Mouse (Mus musculus): ENCODE measurements around the gene Rpgrip1l. TPM values are rescaled to one million over a fixed set of nuclear protein-coding genes. Genes with fewer than 3 reads are reported as not detected.

The Rpgrip1l gene
- polyA plus RNA-seq, 1 experiment from 2014 or later = 14.2 TPM

GRCm38 (mm10) chr8:91283815-91284214 lies 29.2 kb downstream of the Rpgrip1l start:
- Histone ChIP-seq H3K9ac (no peak overlapping the region), H3K4me3 (replicated peaks; ENCODE audit: low read length) (no peak overlapping the region), H3K27ac (no peak overlapping the region), H3K4me2 (replicated peaks) (no peak overlapping the region), H3K9me3 (ENCODE audit: control insufficient read depth, low read length) (no peaks in the 10 kb centered on the region), H3K27me3 (ENCODE audit: control insufficient read depth, insufficient read depth, low read length) (no peaks in the 10 kb centered on the region), H3K4me1 (replicated peaks; ENCODE audit: control insufficient read depth, insufficient read depth, low read length) (no peaks in the 10 kb centered on the region), H3K36me3 (replicated peaks; ENCODE audit: control insufficient read depth, insufficient read depth) (peaks cover 7% of the 10 kb centered on the region)
- DNase-seq (ENCODE audit: low spot score) (no peak), ATAC-seq (ENCODE audit: low FRiP score) (no peak)
- 93% methylated on average over 1 of the region's 1 CpGs for WGBS

- no peaks in the 10 kb centered on the region for H3K9me3 ChIP-seq (ENCODE audit: control insufficient read depth, low read length)
- no peak overlapping the region for H3K4me2 ChIP-seq (replicated peaks)
- 78% methylated on average over 5 of the region's 5 CpGs for WGBS
- H3K27me3 ChIP-seq (ENCODE audit: control insufficient read depth, insufficient read depth, low read length) = no peaks in the 10 kb centered on the region
- H3K4me1 ChIP-seq (replicated peaks; ENCODE audit: control insufficient read depth, insufficient read depth, low read length) = no peaks in the 10 kb centered on the region
- H3K27ac ChIP-seq = no peak overlapping the region
- peaks cover 7% of the 10 kb centered on the region for H3K36me3 ChIP-seq (replicated peaks; ENCODE audit: control insufficient read depth, insufficient read depth)
- H3K4me3 ChIP-seq (replicated peaks; ENCODE audit: low read length) = no peak overlapping the region
- DNase-seq (ENCODE audit: low spot score) (no peak), ATAC-seq (ENCODE audit: low FRiP score) (no peak)
- no peak overlapping the region for H3K9ac ChIP-seq
Observed at GRCm38 (mm10) chr8:91282655-91283054, 30.4 kb downstream of the Rpgrip1l start.

- Histone ChIP-seq H3K9me3 (ENCODE audit: control insufficient read depth, low read length) (0 out of 2 replicates have a peak, but pooled peaks cover under 1% of the 10 kb centered on the region), H3K4me1 (replicated peaks; ENCODE audit: control insufficient read depth, insufficient read depth, low read length) (no peaks in the 10 kb centered on the region), H3K9ac (no peak overlapping the region), H3K27ac (no peak overlapping the region), H3K36me3 (replicated peaks; ENCODE audit: control insufficient read depth, insufficient read depth) (no peaks in the 10 kb centered on the region; the same call in 1 of the 2 replicates), H3K27me3 (ENCODE audit: control insufficient read depth, insufficient read depth, low read length) (no peaks in the 10 kb centered on the region), H3K4me3 (replicated peaks; ENCODE audit: low read length) (no peak overlapping the region), H3K4me2 (replicated peaks) (no peak overlapping the region)
- whole genome bisulfite sequencing = 95% methylated on average over 8 of the region's 8 CpGs
- DNase-seq (ENCODE audit: low spot score) (no peak), ATAC-seq (ENCODE audit: low FRiP score) (no peak)
Observed at GRCm38 (mm10) chr8:91281545-91281944, 31.5 kb downstream of the Rpgrip1l start.

GRCm38 (mm10) chr8:91280467-91281212 lies 32.4 kb downstream of the Rpgrip1l start:
- H3K27me3 ChIP-seq (ENCODE audit: control insufficient read depth, insufficient read depth, low read length) = no peaks in the 10 kb centered on the region
- no peak overlapping the region for H3K9ac ChIP-seq
- DNase-seq (ENCODE audit: low spot score) (no peak), ATAC-seq (ENCODE audit: low FRiP score) (no peak)
- 0 out of 2 replicates have a peak, but pooled peaks cover 5% of the 10 kb centered on the region for H3K9me3 ChIP-seq (ENCODE audit: control insufficient read depth, low read length)
- whole genome bisulfite sequencing = 89% methylated on average over 11 of the region's 11 CpGs
- no peaks in the 10 kb centered on the region; the same call in 1 of the 2 replicates for H3K36me3 ChIP-seq (replicated peaks; ENCODE audit: control insufficient read depth, insufficient read depth)
- H3K4me3 ChIP-seq (replicated peaks; ENCODE audit: low read length) = no peak overlapping the region
- H3K4me1 ChIP-seq (replicated peaks; ENCODE audit: control insufficient read depth, insufficient read depth, low read length) = no peaks in the 10 kb centered on the region
- H3K27ac ChIP-seq = no peak overlapping the region
- no peak overlapping the region for H3K4me2 ChIP-seq (replicated peaks)

GRCm38 (mm10) chr8:91278060-91278459 lies 35.0 kb downstream of the Rpgrip1l start:
- WGBS = 77% methylated on average over 5 of the region's 5 CpGs
- H3K27ac ChIP-seq = no peak overlapping the region
- no peak overlapping the region for H3K4me3 ChIP-seq (replicated peaks; ENCODE audit: low read length)
- H3K9me3 ChIP-seq (ENCODE audit: control insufficient read depth, low read length) = 0 out of 2 replicates have a peak, but pooled peaks cover 5% of the 10 kb centered on the region
- no peak overlapping the region for H3K9ac ChIP-seq
- peaks cover 4% of the 10 kb centered on the region; the same call in 1 of the 2 replicates for H3K36me3 ChIP-seq (replicated peaks; ENCODE audit: control insufficient read depth, insufficient read depth)
- H3K27me3 ChIP-seq (ENCODE audit: control insufficient read depth, insufficient read depth, low read length) = no peaks in the 10 kb centered on the region
- H3K4me1 ChIP-seq (replicated peaks; ENCODE audit: control insufficient read depth, insufficient read depth, low read length) = no peaks in the 10 kb centered on the region
- ATAC-seq (ENCODE audit: low FRiP score) = no peak
- H3K4me2 ChIP-seq (replicated peaks) = no peak overlapping the region
- no peak for DNase-seq (ENCODE audit: low spot score)

- Histone ChIP-seq H3K36me3 (replicated peaks; ENCODE audit: control insufficient read depth, insufficient read depth) (peaks cover 4% of the 10 kb centered on the region; the same call in 1 of the 2 replicates), H3K9me3 (ENCODE audit: control insufficient read depth, low read length) (0 out of 2 replicates have a peak, but pooled peaks cover 5% of the 10 kb centered on the region), H3K9ac (no peak overlapping the region), H3K4me1 (replicated peaks; ENCODE audit: control insufficient read depth, insufficient read depth, low read length) (no peaks in the 10 kb centered on the region), H3K27ac (no peak overlapping the region), H3K4me3 (replicated peaks; ENCODE audit: low read length) (no peak overlapping the region), H3K27me3 (ENCODE audit: control insufficient read depth, insufficient read depth, low read length) (no peaks in the 10 kb centered on the region), H3K4me2 (replicated peaks) (no peak overlapping the region)
- DNase-seq (ENCODE audit: low spot score) = no peak
- ATAC-seq (ENCODE audit: low FRiP score) = no peak
- WGBS = 92% methylated on average over 2 of the region's 2 CpGs
Observed at GRCm38 (mm10) chr8:91276337-91276736, 36.7 kb downstream of the Rpgrip1l start.

- H3K9me3 ChIP-seq (ENCODE audit: control insufficient read depth, low read length) = 0 out of 2 replicates have a peak, but pooled peaks cover 5% of the 10 kb centered on the region
- no peak overlapping the region for H3K9ac ChIP-seq
- H3K4me2 ChIP-seq (replicated peaks) = no peak overlapping the region
- 96% methylated on average over 5 of the region's 5 CpGs for WGBS
- H3K4me3 ChIP-seq (replicated peaks; ENCODE audit: low read length) = no peak overlapping the region
- no peak for DNase-seq (ENCODE audit: low spot score)
- no peaks in the 10 kb centered on the region for H3K4me1 ChIP-seq (replicated peaks; ENCODE audit: control insufficient read depth, insufficient read depth, low read length)
- no peaks in the 10 kb centered on the region for H3K27me3 ChIP-seq (ENCODE audit: control insufficient read depth, insufficient read depth, low read length)
- no peak for ATAC-seq (ENCODE audit: low FRiP score)
- H3K36me3 ChIP-seq (replicated peaks; ENCODE audit: control insufficient read depth, insufficient read depth) = peaks cover 12% of the 10 kb centered on the region
- no peak overlapping the region for H3K27ac ChIP-seq
Observed at GRCm38 (mm10) chr8:91273493-91273892, 39.6 kb downstream of the Rpgrip1l start.

GRCm38 (mm10) chr8:91269374-91269958 lies 43.6 kb downstream of the Rpgrip1l start:
- no peaks in the 10 kb centered on the region for H3K27me3 ChIP-seq (ENCODE audit: control insufficient read depth, insufficient read depth, low read length)
- ATAC-seq (ENCODE audit: low FRiP score) (no peak), DNase-seq (ENCODE audit: low spot score) (no peak)
- H3K36me3 ChIP-seq (replicated peaks; ENCODE audit: control insufficient read depth, insufficient read depth) = peaks cover 13% of the 10 kb centered on the region
- H3K9ac ChIP-seq = no peak overlapping the region
- H3K4me2 ChIP-seq (replicated peaks) = no peak overlapping the region
- no peak overlapping the region for H3K27ac ChIP-seq
- WGBS = 87% methylated on average over 2 of the region's 2 CpGs
- no peaks in the 10 kb centered on the region for H3K4me1 ChIP-seq (replicated peaks; ENCODE audit: control insufficient read depth, insufficient read depth, low read length)
- no peaks in the 10 kb centered on the region for H3K9me3 ChIP-seq (ENCODE audit: control insufficient read depth, low read length)
- H3K4me3 ChIP-seq (replicated peaks; ENCODE audit: low read length) = no peak overlapping the region

GRCm38 (mm10) chr8:91264564-91264963 lies 48.5 kb downstream of the Rpgrip1l start:
- H3K36me3 ChIP-seq (replicated peaks; ENCODE audit: control insufficient read depth, insufficient read depth) = peaks cover 8% of the 10 kb centered on the region
- H3K27ac ChIP-seq = no peak overlapping the region
- H3K4me1 ChIP-seq (replicated peaks; ENCODE audit: control insufficient read depth, insufficient read depth, low read length) = no peaks in the 10 kb centered on the region
- H3K9ac ChIP-seq = no peak overlapping the region
- no peak for ATAC-seq (ENCODE audit: low FRiP score)
- no peak overlapping the region for H3K4me3 ChIP-seq (replicated peaks; ENCODE audit: low read length)
- DNase-seq (ENCODE audit: low spot score) = no peak
- H3K4me2 ChIP-seq (replicated peaks) = no peak overlapping the region
- H3K27me3 ChIP-seq (ENCODE audit: control insufficient read depth, insufficient read depth, low read length) = no peaks in the 10 kb centered on the region
- H3K9me3 ChIP-seq (ENCODE audit: control insufficient read depth, low read length) = no peaks in the 10 kb centered on the region
